Mouse (Mus musculus) gastrocnemius, adult 8-10 months (tissue): Measurements from ENCODE around the gene Aatk. TPM values are rescaled to one million over a fixed set of nuclear protein-coding genes. Genes with fewer than 3 reads are reported as not detected.

Source experiments
- DNase-seq, 2 experiments: peaks; one replicate each; pipeline ENCODE4 v3.0.0; 2022; ENCODE audit warnings: low spot score in 2 of 2
- total RNA-seq, 4 experiments: library from RNA; stranded (reverse); gene quantifications; 2 replicates each; pipeline ENCODE4 v1.2.4; 2022

The Aatk gene
- total RNA-seq, result 1 to 10 TPM; 2.3 to 5.0 (median 3.1) TPM

DNA sequence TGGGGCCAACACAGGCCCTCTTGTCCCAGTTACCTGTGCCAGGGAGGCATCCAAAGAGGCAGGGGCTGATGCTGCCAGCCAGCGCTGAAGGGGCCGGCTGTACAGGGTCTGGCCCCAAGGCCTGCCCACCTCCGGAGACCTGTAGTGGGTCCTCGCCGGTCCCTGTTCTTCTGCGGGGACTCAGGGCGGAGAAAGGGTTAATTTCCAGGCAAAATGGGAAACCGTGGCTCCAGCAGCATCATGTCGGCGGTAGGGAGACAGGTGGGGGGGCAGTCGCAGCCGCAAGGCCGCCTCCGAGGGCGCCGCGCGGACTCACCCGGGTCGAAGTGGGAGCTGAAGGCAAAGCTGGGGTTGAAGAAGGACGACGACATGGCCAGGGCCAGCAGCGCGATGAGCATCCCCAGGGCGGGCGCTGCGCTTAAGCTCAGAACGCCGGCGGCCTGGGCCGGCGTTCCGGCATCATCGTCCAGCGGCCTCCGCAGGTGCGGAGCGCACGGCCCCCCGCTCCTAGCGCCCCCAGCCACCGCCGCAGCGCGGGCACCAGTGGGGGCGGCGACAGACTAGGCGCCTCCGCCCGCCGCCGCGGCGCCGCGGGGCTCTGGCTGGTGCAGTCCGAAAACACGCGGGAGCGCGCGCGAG lies at the start of gene Aatk:
Gene Aatk (minus strand): TSS at position 615 of the 639 bp plus-strand sequence.
- no peak for DNase-seq

DNA sequence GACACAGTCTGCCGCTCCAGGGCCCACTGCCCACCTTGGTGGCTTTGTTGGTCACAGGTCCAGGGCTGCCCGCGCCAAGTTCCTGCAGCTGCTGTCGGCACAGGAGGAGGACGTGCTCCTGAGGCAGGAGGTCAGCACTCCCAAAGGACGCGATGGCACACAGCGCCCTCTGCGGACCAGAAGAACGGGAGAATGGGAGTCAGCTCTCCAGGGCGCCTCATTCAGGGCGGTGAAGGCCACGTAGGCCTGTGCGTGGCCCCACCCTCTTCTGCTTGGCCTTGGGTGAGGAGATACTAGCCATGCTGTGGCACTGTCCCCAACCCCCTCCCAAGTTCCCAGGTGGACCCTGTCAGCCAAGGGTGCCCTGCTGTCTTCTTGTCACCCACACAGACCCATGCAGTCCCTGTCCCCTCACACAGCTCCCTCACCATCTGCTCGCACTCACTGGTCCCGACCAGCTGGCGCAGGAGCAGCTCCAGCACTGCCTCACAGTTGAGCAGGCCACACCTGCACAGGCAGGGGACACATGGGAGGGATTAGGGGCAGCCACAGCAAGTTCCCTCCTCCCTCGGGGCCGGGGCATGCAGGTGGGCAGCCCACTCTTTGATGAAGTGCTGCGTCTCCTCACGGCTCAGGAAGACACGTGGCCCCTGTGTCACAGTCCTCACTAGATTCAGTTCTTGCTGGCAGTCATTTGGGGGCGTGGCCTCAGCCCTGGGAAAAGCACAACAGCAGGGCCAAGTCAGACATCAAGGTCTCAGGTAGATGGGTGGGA lies 46.0 kb upstream of the Aatk start:
- no peak for DNase-seq

DNA sequence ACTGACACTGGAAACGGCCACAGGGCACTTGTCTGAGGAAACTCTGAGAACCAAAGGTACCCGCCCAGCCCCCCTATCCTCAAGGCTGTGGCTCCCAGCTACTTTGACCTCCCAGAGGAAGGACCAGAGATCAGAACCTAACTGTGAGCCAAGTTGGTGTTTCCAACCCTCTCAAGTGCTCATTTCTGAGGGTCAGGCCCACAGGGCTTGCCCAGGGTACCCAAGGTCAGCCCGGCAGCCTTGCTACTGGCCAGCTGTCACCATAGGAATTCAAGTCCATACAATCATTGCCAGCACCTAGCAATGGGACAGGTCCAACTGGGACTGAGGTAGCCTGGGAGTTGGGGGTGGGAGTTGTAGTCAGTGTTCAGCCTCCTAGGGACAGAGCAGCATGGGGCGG lies 43.7 kb upstream of the Aatk start:
- no peak for DNase-seq

DNA sequence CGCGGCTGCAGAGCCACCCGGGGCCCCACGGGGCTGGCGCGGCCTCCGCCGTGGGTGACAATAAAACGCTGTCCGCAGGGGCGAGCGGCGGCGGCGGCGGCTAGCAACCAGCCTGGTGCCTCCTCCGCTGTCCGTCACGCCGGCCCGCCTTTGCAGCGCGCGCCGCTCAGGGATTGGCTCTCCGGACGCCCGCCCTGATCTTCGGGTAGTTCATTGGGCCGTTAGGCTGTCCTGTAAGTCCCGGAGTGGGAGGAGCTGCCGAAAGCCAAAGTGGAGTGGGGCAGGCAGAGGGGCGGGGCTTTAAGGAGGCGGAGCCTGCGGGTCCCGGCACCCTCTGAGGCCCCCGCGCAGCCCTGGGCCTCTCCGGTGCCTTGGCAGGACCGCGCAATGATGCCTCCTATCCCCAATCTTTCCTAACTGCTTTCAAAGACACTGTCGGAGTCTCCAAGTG lies 39.8 kb upstream of the Aatk start, which contains the start of gene Cep131:
Gene Cep131 (minus strand): TSS at position 126 of the 451 bp plus-strand sequence.
- peak; percentile 96 to 97 for DNase-seq

DNA sequence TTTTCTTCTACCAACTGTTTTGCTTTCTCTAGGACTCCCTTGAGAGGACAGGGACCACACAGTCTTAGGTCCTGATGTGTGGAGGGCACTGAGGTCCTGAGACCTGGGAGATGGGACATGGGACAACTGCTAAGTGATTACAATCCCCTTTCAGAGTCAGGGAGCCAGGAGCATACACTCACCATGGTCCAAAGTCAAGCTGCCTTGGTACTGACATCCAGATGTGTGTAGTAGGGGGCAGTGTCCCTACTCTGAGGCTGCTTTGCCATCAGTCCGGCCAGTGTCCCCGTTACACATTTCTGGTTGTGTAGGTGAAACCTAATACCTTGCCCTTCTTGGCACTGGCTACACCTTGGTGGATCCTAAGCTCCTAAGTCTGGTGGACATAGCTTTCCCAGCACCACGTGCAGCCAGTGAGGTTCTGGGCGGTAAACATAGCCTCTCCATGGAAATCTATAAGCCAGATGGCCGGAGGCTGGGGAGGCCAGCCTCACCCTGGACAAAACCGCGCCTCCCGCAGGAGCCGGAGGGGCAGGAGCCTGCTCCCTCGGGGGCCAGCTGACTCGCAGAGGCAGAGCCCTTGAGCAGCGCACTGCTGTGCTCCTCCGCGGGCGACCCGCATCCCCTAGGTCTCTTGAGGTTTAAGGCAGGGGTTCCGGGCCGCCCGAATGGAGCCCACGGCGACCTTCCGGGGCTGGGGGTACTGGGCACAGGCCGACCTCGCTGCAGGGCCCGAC lies 39.1 kb upstream of the Aatk start:
- DNase-seq, result peak; percentile 15 to 44

DNA sequence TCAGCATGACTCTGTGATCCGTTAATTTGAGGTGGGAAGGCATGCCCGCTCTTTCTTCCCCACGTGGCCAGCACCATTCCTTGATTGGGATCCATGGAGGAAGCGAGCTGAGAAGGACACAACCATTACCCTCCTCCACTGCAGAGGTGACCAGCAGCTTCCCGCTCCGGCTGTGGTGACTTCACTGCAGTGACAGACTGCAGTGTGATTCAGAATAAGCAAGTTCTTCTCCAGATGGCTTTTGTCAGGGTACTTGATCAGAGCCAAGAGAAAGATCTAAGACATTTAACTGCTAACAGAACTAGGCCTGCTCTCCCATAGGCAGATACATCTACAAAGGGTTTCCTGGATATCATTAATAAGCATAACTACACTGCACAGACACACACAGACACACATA lies 33.3 kb upstream of the Aatk start:
- no peak for DNase-seq

DNA sequence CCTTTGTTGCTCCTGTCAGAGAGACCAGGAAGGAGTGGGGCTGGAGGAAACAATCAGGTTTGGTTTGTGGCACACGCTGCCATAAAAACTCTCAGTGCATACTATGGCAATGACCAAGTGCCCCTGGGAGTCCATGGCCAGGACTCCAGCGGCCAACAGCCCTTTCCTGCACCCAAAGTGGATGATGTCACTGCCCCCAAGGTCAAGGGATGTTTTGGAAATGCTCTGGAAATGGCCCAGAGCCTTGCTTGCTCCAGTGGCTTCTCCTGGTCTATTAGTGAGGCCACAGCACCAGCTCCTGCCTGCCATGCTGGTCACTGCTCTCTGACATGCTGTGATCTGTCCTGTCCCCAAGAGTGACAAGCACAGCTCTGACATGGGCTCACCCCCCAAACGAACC lies 29.2 kb upstream of the Aatk start:
- no peak for DNase-seq

DNA sequence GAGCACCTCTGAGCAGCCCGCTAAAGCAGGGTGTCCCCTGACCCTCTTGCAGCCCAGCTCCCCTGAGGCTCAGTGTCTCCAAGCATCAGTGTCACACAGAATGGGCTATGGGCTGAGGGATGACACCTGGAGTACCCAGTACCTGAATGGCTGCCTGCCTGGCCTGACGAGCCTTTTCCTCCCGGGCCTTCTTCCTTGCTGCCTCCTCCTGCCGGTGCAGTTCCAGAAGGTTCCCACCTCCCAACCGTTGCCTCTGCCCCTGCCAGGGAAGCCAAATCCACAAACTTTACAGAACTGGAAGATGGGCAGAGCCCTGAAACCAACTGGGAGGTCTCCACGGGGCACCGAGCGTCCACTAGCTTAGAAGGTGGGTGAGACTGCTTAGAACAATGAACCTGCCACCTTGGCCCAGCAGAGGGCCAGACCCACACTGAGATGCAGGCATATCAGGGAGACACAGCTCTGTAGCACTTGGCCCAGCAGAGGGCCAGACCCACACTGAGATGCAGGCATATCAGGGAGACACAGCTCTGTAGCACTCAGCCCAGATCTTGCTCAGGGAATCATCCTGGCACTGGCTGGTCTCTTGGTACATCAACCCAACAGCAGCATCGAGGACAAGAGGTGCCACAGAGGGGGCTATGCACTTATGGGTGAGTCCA lies 26.1 kb upstream of the Aatk start:
- no peak for DNase-seq

DNA sequence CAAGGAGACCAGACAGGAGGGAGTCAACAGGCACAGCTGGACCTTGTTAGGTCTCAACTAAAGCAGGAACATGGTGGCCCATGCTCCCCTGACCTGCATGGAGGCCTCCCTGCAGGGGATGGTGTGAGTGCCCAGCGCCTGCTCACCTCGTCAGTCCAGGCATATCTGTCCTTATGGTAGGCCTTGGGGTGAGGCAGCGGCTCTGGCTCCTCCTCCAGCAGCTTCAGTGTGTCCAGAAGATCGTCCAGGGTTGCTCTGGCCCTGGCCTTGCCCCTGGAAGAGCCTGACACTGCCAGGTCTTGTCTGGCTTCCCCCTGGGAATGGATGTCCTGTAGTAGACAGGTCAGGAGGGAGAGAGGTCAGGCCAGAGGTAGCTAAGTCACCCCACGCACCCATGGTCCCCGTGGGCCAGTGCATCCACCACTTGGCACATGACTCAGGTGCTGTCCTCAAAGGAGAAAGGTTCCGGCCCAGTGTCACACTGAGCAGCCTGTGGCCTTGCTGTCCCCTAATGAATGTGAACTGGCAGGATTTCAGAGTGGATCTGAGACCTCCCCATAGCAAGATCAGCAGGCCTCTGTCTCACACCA lies 24.9 kb upstream of the Aatk start:
- no peak for DNase-seq

DNA sequence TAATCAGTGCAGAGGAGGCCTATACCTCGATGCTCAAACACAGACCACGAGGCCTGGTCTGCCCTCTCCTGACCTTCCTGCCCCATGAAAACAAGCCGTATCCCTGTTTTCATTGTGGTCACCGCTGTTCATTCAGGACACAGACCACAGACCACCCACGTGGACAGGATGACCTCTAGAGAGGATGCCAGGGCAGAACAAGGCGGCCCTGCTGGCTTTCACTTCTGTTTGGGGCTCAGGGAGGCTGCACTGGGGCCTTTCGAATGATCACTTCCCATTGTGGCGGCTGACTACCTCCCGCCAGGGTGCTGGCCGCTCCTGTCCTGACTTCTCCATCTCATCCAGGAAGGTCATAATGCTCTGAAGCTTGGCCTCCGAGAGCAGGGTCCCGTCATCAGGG lies 24.1 kb upstream of the Aatk start:
- no peak for DNase-seq

DNA sequence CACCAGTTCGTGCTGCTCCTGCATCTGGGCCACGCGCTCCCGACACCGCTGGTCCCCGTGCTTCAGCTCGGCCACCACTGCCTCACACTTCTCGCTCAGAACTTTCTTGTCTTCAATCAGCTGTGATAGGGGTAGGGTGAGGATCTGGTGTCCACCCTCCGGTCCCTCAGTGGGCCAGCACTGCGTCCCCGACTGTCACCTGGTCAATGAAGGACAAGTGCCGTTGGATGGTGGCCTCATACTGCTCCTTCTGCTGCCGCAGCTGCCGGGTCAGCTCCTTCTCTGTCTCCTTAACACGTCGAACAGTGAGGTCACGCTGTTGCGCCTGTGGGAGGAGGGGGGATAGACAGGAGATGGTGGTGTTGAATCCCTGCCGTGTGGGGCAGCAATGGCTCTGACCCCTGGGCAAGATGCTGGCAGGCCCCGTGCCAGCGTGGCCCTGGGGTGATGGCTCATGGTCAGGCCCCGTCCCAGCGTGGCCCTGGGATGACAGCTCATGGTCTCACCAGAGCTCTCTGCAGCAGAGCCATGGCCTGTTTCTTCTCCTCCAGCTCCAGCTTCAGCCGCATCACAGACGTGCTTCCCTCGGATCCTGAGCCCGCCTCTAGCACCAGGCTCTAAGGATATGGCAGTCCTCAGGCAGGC lies 23.4 kb upstream of the Aatk start:
- no peak for DNase-seq

DNA sequence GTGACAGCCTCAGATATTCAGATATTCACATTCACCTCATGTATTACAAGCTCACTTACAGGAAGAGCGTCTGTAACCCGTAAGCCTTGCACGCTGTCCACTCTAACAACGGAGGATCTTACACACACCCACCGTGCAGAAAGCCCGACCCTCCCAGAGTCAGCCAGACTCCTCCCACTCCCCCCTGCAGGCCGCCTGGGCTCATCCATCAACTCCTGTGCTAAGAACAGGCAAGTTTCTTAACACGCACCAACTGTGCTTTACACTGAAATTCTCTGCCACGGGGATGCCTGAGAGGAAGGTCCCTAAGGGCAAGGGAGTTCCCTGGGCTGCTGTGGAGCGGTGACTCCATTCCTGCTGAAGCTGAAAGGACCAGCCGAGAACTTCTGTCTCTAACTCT lies 22.3 kb upstream of the Aatk start:
- no peak for DNase-seq

DNA sequence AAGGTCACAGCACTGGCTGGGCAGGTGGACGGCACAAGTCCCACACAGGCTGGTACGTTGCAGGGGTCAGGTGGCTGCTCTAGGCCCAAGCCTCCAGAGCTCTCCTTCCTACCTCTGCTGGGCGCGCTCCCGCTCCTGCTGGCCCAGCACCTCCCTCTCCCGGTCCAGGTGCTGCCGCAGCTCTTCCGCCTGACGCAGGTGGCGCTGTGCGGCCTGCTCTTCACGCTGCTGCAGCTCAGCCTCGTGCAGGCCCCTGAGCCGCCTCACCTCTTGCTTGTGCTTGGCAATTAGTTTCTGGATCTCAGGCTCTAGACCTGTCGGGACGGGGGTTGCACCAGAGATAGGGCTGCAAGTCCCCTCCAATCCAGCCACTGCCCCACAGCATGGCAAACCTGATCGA lies 20.9 kb upstream of the Aatk start:
- DNase-seq, result no peak

DNA sequence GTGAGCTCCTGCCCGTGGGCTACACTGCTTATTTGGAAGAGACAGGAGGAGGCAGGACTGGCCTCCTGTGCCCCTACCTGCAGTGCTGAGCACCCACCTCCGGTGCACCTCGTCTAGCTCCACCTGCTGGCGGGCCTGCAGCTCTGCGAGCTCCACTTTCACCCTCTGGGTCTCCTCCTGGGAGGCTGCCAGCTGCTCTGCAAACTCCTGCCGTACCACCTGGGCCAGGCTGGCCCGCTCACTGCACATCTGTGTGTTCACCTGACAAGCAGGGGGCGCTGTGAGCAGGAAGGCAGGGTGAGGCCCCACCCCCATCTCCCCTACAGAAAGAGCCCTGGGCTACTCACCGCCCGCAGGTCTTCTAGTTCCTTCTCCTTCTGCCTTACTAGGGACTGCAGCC lies 18.3 kb upstream of the Aatk start:
- no peak for DNase-seq

DNA sequence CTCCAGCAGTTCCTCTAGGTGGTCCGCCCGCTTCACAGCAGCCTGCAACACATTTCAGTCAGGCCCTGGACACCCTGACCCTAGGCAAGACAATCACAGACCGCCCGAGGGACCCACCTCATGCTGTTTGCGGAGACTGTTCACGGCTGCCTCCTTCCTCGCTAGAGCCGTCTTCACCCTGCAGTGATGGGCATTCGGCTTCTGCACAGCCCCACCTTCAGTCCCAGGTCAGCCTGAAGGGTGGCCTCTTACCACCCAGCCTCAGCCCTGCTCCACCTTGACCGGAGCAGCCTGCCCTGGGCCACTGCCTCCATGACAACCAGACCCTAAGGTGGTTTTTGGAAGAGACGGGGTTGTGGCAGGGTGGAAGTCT lies 17.7 kb upstream of the Aatk start:
- no peak for DNase-seq

DNA sequence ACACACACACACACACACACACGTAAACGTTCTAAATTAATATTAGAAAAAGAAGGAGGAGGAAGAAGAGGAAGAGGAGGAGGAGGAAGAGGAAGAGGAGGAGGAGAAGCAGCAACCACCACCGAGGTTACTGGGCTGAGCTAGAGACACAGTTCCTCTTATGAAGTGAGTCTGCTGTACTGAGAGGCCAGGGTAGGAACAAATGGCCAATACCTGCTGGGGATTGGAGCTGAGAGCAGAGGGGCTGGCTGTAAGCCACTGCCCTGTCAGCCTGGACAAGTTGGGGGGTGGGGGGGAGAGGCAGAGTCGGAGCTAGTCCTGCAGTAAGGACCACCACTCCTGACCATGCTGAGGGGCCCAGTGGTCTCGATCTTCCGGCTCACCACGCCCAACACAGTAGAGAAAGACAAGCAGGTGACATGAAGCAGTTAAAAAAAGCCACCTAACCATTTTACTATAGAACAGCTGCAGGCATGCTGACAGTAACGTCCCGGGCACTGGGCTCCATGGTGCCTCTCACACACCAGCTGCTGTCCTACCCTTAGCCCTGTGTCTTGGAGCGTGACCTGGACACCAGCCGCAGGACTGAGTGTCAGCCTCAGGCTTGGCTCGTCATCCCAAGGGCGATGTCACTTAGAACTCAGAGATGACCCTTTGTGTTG lies 17.2 kb upstream of the Aatk start:
- no peak for DNase-seq

DNA sequence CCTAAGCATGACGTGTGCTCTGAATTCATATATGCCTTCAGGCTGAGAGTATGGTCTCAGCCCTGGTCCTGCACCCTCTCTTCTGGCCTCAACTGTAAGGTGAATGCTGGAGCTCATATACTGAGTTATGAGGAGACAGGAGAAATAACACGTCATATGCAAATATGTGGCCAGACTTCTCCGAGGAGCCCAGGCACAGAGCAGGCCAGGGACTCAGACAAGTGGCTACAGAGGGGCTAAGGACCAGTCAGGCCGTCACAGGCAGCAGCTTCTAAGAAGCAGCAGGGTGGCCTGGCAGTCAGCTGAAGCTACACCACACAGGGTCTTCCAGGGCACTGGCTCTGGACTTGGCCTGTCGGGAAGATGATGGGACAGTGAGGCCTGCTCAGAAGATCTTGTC lies 16.4 kb upstream of the Aatk start:
- DNase-seq, result no peak

DNA sequence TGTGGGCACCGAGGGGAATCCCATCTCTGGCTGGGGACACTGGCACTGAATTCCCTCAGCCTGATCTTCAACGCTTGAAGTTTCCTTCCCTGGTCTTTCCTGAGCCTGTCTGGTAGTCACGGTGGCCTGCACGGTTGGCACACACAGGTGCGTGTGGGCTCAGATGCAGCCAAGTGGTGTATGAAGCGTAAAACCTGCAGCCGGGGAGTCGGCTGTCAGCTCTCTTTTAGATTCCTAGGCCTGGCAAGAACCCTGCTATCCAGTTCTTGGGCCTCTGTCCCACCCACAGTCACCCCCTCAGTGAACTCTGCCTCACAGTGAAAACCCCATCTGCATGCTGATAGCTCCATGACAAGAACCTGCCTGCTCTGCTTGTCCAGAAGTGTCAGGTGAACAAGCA lies 13.7 kb upstream of the Aatk start:
- DNase-seq, result no peak

DNA sequence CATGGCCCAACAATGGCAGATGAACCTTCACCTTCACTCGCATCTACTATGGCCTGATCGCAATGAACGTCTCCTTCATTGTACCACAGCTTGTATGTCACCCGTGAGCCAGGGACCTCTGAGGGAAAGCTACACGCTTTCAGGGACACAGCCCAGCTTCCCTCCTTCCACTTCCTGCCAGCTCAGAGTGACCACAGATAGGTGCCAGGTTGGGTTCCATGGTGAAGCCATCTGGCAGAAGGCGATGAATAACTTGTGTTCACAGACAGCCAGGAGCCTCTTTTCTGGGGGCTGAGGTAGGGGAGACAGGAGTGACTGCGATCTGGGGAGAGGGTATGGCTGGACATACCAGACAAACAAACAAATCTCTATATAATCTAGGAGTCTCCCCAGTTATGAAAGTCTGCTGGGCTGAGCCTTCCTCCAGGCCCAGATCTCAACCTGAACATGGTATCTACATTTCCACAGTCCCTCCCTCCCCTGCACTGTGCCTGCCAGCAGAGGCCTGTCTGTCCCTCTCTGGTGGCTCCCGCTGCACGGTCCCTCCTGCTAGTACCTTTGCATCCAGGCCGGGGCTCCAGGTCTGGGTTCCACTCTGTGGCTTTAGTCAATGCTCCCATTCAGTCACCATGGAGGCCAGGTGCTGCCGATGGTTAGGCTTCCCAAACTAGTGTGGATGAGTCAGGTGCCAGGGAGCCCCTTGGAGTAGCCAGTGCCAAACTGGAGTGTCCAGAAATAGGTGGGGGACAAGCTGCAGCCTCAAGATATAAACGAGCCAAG lies 9.2 kb upstream of the Aatk start:
- DNase-seq, result no peak

DNA sequence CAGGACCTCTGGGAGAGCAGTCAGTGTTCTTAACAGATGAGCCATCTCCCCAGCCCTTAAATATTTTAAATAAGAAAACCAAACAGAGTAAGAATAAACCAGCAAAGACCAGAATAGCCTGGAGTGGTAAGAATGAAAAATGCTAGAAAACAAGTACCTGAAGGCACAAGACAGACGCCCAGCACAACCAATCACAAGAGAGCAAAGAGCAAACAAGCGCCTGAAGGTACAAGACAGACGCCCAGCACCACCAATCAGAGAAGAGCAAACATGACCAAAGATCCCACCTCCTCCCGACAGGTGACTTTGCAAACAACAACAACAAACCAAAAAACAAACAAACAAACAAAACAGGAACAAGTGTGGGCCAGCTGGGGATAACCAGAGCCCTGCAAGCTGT lies 6.9 kb upstream of the Aatk start:
- no peak for DNase-seq
